Mouse (Mus musculus): Measurements from ENCODE around the gene Ier5l. TPM values are rescaled to one million over a fixed set of nuclear protein-coding genes. Genes with fewer than 3 reads are reported as not detected.

Ier5l gene
- polyA plus RNA-seq, 1 experiment = 3.0 TPM

DNA sequence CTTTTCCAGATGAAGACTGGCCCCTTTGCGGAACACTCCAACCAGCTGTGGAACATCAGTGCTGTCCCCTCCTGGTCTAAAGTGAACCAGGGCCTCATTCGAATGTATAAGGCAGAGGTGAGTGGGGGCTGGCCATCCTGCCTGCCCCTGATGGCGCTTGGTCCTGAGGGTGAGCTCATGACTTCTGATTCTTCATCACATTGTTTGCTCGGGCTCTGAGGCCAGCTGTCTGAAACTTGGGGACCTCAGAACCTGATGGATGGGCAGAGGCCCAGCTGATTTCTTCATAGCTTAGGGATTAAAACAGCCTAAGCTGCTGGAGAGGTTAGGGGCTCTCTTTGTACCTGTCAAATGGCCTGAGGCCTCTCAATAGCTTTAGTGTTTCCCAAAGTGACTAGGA is 30.7 kb downstream of the Ier5l start:
- 68% methylated on average over 4 of the region's 4 CpGs for WGBS

DNA sequence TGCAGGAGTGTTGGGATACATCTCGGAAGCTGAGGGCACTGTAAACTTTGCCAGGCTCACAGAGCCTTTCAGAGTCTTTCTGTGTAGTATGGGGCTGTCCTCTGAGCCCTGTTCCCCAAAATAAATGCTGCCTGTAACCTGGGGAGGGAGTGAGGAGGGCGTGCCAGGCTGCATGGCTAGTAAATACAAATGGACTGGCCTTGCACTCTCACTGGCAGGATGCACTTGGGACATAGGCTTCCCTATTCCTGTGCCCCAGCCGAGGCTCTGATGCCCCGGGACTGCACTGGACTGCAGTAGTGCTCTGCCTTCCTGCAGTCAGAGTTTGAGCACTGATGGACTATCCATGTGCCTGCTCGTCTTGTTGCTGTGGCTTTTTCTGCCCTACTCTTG is 31.5 kb downstream of the Ier5l start:
- no peak for DNase-seq (ENCODE audit: low read depth, low spot score)
- WGBS = 34% methylated on average over 5 of the region's 5 CpGs

More for the DNA sequence above, 30.7 kb downstream of the Ier5l start:
- no peak for DNase-seq (ENCODE audit: low read depth, low spot score)

DNA sequence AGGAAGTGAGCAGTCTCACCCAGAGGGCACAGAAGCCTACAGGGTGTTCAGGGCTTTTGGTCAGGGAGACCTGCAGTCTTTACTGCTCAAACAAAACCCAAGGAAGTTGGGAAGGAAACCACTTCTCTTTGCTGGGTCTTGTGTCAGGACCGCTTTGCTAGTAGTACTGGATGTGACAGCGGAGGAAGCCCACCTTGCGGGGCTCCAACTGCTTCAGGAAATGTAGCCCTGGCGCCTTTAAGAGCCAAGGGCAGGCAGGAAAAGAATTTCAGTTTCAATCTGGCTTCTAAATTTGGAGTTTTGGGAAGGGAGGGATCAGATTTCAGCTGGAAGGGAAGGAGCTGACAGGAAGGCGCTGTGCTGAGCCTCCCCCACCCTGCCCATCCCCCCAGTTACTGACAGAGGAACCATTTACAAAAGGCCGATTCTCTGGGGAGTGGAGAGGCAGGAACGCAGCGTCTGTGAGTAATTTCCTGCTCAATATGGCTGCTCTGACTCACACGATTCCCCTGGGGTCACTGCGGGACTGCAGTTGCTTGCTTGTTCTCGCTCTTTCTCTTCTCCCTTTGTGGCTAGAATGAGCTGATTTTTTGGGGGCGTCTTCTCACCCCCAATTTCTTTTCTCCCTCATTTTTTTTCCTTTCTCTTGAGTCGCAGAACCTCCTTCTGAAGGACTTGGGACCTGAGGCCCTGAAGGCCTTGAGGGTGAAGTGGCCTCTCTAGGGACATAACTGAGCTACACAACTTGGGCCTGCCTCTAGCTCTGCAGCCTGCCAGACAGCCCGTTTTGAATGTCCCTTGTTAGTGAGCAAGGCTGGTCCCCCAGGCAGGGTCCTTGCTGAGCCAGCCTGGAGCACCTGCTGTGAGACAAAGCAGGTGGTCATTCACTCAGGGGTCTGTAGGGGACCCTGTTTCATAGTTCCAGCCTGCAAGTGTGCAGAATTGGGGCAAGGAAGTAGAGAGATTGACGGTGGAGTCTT is 32.2 kb downstream of the Ier5l start:
- no peak for DNase-seq (ENCODE audit: low read depth, low spot score)
- WGBS = 10% methylated on average over 15 of the region's 15 CpGs

DNA sequence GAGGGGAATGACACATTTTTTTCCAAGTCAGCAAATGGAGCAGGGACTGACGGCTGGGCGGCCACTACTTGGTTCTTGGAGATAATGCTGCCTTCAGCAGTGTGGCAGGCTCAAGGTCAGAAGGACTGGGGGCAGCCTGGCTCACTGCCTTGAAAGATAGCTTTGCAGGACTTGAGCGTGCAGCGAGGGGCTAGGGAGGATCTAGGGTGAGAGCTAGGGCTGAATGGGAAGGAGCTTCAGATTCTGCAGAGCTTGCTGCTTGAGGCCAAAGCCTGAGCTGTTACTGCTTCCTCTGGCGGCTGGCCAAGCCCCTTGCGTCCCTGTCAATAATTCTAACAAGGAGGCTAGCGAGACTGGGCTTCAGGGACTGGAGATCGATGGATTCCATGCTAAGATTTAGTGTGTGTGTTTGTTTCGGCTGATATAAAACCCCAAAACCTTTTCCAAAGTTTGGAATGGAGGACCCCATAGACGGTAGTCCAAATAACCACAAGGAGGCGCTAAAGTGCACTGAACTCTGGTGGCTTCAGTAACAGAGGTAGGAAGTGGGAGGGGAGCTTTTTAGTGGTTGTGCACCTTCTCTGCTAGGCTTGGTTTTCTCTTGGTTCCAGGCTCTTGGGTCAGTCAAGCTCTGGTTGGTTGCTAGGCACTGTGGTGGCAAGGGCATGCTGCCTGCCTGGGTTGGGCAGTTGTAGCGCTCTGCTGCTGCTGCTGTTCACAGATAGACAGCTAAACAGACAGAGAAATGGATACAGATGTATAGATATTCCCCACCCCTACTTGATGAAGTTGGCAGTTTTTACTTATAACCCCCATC is 33.1 kb downstream of the Ier5l start:
- no peak for DNase-seq (ENCODE audit: low read depth, low spot score)
- 15% methylated on average over 12 of the region's 12 CpGs for WGBS

DNA sequence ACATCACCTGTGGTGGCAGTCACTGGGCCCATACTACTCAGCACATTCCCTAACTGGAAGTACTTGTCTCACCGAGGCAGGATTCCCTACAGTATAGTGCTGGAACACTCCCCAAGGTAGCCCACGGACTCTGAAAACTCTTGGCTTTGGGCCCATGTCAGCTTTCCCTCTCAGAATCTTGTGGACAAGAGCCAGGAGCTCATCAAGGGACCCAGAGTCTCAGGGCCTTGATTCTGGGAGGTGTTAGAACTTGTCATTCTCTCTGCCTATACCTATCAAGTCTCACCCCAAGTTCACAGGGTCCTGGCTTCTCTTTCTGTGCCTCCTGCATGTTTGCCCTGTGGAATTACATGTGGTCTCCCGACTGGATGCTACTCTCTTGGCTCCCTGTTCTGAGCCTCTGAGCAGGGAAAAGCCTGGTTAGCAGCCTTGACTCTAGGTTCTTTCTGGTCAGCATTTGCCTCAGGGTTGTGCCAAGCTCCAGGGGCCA is 33.8 kb downstream of the Ier5l start:
- DNase-seq (ENCODE audit: low read depth, low spot score) = no peak
- WGBS = 30% methylated on average over 3 of the region's 3 CpGs

DNA sequence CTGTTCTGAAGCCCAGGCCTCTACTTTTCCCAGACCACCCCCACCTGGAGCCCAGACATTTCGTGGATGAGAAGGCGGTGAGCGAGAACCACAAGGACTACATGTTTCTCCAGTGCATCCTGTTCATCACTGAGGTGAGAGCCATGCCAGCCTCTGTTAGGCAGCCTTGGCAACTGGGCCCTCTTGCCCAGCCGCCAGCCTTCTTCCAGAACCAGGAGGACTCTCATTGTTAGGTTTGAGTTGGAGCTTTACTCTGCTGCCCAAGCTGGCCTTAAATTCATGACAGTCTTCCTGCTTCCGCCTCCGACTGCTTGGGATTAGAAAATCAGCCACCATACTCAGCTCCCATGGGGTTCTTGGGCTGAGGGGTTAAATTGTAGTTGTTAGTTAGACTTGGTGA is 34.4 kb downstream of the Ier5l start:
- no peak for DNase-seq (ENCODE audit: low read depth, low spot score)
- 92% methylated on average over 6 of the region's 6 CpGs for WGBS

DNA sequence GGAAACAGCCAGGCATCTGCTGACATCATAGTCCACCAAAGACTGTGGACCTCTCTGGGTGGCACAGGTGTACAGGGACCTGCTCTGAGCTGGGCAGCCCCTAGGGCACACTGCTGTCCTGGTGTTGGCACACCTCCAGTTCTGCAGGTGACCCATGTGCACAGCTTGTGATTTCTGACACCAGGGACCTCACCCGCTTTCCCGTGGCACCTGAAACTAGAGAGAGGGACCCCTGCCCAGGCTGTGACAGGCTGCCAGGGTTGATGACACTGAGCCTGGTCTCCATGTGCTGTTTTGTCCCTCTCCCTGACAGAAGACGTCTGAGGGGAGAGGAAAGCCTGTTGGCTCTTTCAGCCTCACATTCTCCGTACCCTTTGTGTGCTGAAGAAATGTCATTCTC is 36.2 kb downstream of the Ier5l start:
- WGBS = 92% methylated on average over 4 of the region's 4 CpGs

DNA sequence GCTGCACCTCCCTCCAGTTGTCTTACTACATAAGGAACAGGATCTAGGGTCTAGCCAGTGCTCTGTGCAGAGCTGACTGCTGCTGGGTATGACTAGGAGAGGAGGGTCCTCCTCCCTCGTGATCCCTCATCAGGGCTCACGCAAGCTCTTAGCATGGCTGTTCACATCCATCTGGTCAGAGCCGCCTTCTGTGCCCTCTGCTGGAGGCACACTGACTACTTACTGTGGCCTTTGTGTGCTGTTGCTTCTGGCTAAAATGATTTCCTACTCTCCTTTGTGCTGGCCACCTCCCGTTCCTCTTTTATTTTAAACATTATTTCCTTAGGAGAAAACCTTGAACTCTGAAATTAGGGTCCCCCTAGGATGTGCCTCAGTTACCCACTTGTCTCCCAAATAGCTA is 37.2 kb downstream of the Ier5l start:
- DNase-seq (ENCODE audit: low read depth, low spot score) = no peak
- WGBS = 86% methylated on average over 4 of the region's 4 CpGs

More for the DNA sequence above, 36.2 kb downstream of the Ier5l start:
- DNase-seq (ENCODE audit: low read depth, low spot score) = no peak

DNA sequence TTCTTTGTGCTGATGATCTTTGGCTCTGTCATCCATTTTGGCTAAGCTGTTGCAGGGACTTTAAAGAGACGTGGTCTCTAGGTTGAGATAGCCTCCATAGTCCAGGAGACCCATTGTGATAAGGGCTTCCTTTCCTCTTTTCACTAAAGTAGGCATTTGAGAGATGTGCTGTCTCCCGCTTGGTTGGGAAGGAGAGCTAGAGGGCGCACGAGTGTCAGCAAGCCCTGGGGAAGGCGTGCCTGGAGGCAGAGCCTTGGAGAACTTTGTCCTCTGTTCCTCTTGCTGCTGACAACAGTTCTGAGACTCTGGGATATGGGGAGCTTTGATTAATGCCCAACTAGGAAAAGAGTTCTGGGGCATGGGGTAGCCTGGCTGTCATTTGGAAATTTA is 37.9 kb downstream of the Ier5l start:
- no peak for DNase-seq (ENCODE audit: low read depth, low spot score)
- 35% methylated on average over 5 of the region's 5 CpGs for WGBS

DNA sequence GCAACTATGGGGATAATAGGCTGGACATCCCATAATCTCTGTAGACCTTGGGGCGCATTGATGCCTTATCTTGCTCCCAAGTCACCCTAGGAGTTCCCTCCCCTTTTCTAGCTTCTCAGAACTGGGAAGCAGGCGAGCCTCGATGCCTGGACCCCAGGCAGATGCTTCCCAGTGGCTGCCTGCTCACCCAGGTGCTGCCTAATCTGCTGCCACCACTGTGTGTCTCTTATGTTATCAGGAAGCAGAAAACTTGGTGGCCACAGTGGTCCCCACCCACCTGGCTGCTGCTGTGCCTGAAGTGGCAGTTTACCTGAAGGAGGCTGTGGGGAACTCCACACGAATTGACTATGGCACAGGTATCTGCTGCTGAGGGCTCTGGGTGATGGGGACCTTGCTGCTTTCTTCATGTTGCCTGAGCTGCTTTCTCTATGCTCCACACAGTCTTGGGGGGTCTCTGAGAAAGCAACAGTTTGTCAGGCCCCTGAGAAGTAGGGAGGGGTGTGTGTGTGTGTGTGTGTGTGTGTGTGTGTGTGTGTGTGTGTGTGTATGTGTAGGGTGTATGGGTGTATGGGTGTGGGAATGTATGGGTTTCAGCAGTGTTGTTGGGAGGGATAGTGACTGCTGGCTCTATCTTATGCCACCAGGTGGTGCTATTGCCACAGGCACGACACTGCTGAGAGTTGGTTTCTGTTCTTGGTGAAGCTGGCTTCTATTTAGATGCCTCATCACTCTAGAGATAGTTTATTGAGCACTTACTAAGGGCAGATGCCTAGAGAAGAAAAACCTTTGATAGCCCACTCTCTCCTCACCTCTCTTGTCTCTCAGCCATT is 38.5 kb downstream of the Ier5l start:
- no peak for DNase-seq (ENCODE audit: low read depth, low spot score)

DNA sequence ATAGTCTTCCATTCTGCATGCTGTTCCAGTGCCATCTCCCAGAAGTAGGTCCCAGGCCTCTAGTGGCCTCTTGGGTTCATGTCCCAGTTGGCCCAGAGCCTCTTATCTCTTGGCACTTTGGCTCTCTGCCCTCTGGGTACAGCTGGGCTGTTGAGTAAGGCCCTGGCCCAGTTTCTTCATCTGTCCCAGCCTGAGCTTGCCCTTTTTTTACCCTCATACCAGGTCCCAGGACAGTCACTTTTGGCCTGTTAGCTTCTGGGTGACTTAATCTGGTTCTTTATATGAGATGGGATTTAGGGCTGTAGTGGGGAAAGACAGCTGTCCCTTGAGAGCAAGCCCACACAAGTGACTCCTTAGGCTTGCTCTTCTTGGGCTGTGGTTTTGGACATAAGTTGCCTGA is 44.9 kb downstream of the Ier5l start:
- no peak for DNase-seq (ENCODE audit: low read depth, low spot score)

More for the DNA sequence above, 38.5 kb downstream of the Ier5l start:
- WGBS = 50% methylated on average over 5 of the region's 5 CpGs

Other genes starting within 250 kb of the Ier5l start
- gene Lrrc8a, start 236.5 kb downstream of the Ier5l start, polyA plus RNA-seq (2012; rRNA removed) = 19.3 and 25.5 TPM in 2 replicates
- 0.17 and 3.9 TPM in 2 replicates for gene Gm28035, start 233.7 kb downstream of the Ier5l start, polyA plus RNA-seq (2012; rRNA removed)
- 8.0 and 9.5 TPM in 2 replicates for gene Phyhd1, start 208.0 kb downstream of the Ier5l start, polyA plus RNA-seq (2012; rRNA removed)
- not detected in 2 replicates for gene Gm28038, start 193.2 kb downstream of the Ier5l start, polyA plus RNA-seq (2012; rRNA removed)
- gene Dolk, start 187.9 kb downstream of the Ier5l start, polyA plus RNA-seq (2012; rRNA removed) = 16.9 and 21.0 TPM in 2 replicates
- 21.9 and 25.8 TPM in 2 replicates for gene Nup188, start 187.8 kb downstream of the Ier5l start, polyA plus RNA-seq (2012; rRNA removed)
- 108 and 138 TPM in 2 replicates for gene Sh3glb2, start 114.9 kb downstream of the Ier5l start, polyA plus RNA-seq (2012; rRNA removed)
- 27.7 and 46.6 TPM in 2 replicates for gene Miga2, start 110.0 kb downstream of the Ier5l start, polyA plus RNA-seq (2012; rRNA removed)
- gene Dolpp1, start 82.0 kb downstream of the Ier5l start, polyA plus RNA-seq (2012; rRNA removed) = 129 and 145 TPM in 2 replicates
- 45.4 and 98.7 TPM in 2 replicates for gene Crat, start 58.4 kb downstream of the Ier5l start, polyA plus RNA-seq (2012; rRNA removed)
- 113 and 116 TPM in 2 replicates for gene Ptpa, start 58.2 kb downstream of the Ier5l start, polyA plus RNA-seq (2012; rRNA removed)
- gene Cstad, start 120.8 kb upstream of the Ier5l start, polyA plus RNA-seq (2012; rRNA removed) = 0.19 and 0.38 TPM in 2 replicates

Measured in large intestine, adult 2 months (tissue).